Mouse (Mus musculus) neutrophil, adult 65 days (primary cell): ENCODE results near the gene Btbd2. TPM values are rescaled to one million over a fixed set of nuclear protein-coding genes. Genes with fewer than 3 reads are reported as not detected.

Experiments
- total RNA-seq: library from RNA; stranded (reverse); gene quantifications from 2 replicates; pipeline ENCODE4 v1.2.4, GENCODE M21; 2023

The Btbd2 gene
- 12.4 and 15.2 TPM in 2 replicates for total RNA-seq

DNA sequence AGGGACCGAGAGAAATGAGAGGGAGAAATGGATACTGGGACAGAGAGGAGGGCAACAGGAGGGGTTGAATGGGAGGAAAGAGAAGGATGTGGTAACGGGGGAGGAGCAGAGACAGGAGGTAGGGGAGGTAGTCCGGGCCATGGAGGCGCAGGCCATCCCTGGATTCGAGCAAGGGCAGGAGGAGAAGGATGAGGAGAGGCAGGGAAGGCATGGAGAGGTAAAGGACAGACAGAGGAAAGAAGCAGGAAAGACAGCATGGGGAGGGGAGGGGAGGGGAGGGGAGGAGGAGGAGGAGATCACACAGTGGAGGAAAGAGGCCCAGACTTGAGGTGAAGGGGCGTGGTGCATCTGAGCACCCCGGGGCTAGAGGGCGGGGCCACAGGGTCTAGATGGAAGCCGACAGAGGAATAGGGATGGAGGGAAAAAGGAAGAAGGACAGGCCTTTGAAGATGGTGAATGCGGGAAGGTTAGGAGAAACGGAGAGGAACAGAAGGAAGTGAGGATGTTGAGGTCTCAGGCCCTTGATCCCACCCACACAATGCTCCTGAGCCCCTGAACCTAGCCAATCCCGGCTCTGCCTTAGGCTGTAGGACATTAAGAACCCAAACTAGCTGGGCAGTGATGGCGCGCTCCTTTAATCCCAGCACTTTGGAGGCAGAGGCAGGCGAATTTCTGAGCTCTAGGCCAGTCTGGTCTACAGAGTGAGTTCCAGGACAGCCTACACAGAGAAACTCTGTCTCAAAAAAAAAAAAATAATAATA, at the start of gene Btbd2:
Gene Btbd2 (minus strand): TSS at position 209 of the 761 bp plus-strand sequence.

DNA sequence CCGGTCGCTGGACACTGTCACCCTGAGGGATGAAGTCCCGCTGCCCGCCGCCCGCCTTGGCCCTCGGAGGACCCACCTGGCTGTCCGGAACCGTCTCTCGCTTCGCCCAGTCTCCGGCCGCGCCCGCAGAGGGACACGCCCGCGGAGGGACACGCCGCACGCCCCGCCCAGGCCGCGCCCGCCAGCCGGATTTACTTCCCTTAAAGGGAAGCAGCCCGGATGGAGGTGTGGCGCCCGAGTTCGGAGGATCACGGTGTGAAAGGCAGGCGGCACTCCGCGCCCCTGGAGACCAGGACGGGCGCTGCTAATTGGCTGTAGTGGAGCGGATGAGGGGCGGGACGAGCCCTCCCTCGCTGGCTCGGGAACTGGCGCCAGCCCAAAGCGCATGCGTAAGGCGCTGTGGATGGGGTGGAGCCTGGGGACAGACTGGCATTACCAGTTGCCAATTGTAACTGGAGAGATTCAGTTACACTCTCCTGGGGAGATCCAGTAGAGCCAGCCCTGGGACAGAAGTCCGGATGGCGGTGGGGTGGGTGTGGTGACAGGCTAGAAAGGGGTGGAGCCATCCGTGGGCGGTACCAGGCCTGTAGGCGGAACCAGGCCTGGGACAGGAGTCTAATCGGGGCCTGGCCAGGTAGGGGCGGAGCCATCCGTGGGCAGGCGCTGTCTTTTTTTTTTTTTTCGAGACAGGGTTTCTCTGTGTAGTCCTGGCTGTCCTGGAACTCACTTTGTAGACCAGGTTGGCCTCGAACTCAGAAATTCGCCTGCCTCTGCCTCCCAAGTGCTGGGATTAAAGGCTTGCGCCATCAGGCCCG, 45.1 kb upstream of the Btbd2 start, which contains the start of the genes Mob3a and Izumo4:
Gene Mob3a (minus strand): TSS at position 257 of the 815 bp plus-strand sequence.
Gene Izumo4 (plus strand): TSS at position 464 of the 815 bp plus-strand sequence.

DNA sequence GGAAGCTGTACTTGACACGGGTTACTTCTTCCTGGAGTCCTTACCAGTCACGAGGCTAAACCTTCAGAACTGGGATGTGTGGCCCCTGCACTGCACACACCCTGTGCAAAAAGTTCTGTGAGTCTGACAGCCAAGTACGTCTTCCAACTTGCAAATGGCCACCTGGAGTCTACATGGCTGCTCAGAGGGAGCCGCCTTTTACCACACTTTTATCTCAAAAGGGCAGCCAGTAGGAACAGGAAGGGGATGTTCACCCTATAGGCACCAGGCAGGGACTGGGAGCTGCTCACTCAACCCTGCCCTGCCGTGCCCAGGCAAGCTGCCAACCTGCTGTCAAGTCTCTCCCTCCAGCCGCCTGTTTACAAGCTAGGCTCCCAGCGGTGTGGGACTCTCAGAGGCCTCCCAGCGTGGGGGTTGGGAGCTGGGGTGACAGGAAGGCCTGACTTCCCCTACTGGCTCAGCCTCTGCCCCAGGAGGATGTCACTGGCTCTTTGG, 21.1 kb upstream of the Btbd2 start, which contains the start of gene Mknk2:
Gene Mknk2 (minus strand): TSS at position 171 of the 495 bp plus-strand sequence.

DNA sequence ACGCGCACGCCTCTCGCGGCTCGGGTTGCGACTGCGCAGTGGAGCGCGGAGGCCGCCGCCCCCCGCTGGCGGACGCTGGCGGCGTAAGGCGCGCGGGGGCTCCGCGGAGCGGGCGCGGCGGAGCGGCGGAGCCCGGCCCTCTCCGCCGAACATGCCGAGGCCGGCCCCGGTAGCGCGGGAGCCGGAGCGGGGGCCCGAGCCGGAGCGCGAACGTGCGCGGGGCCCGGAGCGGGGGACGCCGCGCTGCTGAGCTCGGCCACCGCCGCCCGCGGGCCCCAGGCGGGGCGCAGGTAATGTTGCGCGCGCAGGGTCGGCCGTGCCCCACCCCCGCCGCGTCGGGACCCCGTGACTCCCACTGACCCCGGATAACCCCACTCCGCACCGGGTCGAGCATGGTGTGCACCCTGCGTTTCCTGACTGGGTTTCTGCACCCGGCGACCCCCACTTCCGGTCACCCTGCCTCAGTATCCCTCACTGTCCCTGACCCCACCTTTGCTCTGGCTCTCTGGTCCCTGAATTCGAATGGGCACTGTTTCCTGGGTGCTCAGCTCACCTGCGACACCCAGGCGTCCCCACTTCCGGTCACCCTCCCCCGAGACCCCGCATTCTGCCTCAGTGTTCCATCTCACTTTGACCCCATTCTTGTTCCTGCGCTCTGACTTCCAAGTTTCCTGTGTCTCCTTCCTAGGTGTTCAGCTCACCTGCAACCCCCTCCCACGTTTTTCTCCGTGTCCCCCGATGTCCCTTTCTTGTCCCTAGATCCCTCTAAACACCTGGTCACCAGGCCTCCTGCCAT, 34.0 kb downstream of the Btbd2 start, which contains the start of gene Csnk1g2:
Gene Csnk1g2 (plus strand): TSS at position 178 of the 796 bp plus-strand sequence.

DNA sequence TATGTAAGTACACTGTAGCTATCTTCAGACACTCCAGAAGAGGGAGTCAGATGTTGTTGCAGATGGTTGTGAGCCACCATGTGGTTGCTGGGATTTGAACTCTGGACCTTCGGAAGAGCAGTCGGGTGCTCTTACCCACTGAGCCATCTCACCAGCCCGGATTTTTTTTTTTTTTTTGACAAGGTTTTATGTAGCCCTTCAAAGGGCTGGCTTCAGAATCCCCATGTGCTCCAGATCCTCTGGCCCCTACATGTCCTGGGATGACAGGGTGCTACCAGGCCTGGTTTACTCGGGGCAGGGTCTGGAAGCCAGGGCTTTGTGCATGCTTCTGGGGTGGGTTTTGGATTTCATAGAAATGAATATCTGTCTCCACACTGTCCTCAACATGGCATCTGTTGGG, 51.1 kb downstream of the Btbd2 start, which contains the start of gene Gm49322:
Gene Gm49322 (plus strand): TSS at position 301 of the 400 bp plus-strand sequence.

DNA sequence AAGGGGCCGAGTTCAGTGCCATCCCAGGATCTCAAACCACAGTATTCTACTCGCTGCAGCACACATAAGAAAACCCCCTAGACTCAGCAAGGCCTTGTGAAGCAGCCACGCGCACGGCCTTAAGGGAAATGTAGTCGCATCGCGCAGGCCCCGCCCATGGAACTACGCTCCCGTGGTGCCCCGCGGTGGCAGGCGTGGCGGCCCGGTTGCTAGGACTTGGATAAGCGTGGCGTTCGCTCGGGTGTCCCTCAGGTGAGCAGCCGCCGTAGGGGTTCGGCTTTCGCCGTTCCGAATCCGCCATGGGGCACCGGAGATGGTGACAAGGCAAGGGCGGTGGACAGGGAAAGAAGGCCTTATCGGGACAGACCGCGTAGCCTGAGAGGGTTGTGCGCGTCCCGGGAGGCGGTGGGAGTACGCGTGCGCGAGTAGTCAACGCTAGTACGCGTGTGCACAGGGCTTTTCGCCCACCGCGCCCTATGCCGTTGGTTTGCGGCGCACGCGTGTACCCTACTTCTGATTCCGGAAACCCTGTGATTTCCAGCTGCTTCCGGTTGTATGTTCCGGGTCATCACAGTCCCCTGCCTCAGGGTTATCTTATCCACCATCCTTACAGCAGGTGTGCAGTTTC, 54.1 kb downstream of the Btbd2 start, which contains the start of the genes Scamp4 and Adat3:
Gene Scamp4 (plus strand): TSS at position 175 of the 628 bp plus-strand sequence.
Gene Adat3 (plus strand): TSS at position 183 of the 628 bp plus-strand sequence.

Other genes starting within 250 kb of the Btbd2 start
- gene Tcf3, start 223.4 kb downstream of the Btbd2 start, total RNA-seq, result 40.0 and 42.1 TPM in 2 replicates
- not detected in 2 replicates for gene Onecut3, start 162.2 kb downstream of the Btbd2 start, total RNA-seq
- gene Atp8b3, start 117.9 kb downstream of the Btbd2 start, total RNA-seq, result not detected in 2 replicates
- 87.8 and 112 TPM in 2 replicates for gene Rexo1, start 95.5 kb downstream of the Btbd2 start, total RNA-seq
- 5.7 and 7.0 TPM in 2 replicates for gene Klf16, start 79.8 kb downstream of the Btbd2 start, total RNA-seq
- gene Abhd17a, start 66.7 kb downstream of the Btbd2 start, total RNA-seq, result 34.9 and 41.1 TPM in 2 replicates
- 6.9 and 8.2 TPM in 2 replicates for gene Scamp4, start 54.2 kb downstream of the Btbd2 start, total RNA-seq
- gene Adat3, start 54.2 kb downstream of the Btbd2 start, total RNA-seq, result 0.98 and 2.0 TPM in 2 replicates
- 0.77 and 0.98 TPM in 2 replicates for gene Gm49322, start 51.0 kb downstream of the Btbd2 start, total RNA-seq
- gene Csnk1g2, start 34.2 kb downstream of the Btbd2 start, total RNA-seq, result 101 and 129 TPM in 2 replicates
- gene Mknk2, start 21.0 kb upstream of the Btbd2 start, total RNA-seq, result 181 and 193 TPM in 2 replicates
- gene Mob3a, start 44.9 kb upstream of the Btbd2 start, total RNA-seq, result 140 and 155 TPM in 2 replicates
- 8.4 and 14.1 TPM in 2 replicates for gene Izumo4, start 45.1 kb upstream of the Btbd2 start, total RNA-seq
- 99.7 and 123 TPM in 2 replicates for gene Ap3d1, start 85.2 kb upstream of the Btbd2 start, total RNA-seq
- 21.3 and 32.2 TPM in 2 replicates for gene Dot1l, start 98.1 kb upstream of the Btbd2 start, total RNA-seq
- 39.7 and 47.3 TPM in 2 replicates for gene Sf3a2, start 141.1 kb upstream of the Btbd2 start, total RNA-seq
- gene Plekhj1, start 141.6 kb upstream of the Btbd2 start, total RNA-seq, result 62.9 and 84.6 TPM in 2 replicates
- gene Amh, start 148.2 kb upstream of the Btbd2 start, total RNA-seq, result 0.77 and 1.2 TPM in 2 replicates
- gene Jsrp1, start 156.4 kb upstream of the Btbd2 start, total RNA-seq, result not detected in 2 replicates
- gene Oaz1, start 169.6 kb upstream of the Btbd2 start, total RNA-seq, result 506 and 673 TPM in 2 replicates
- not detected in 2 replicates for gene Lingo3, start 187.0 kb upstream of the Btbd2 start, total RNA-seq
- 10.1 and 19.3 TPM in 2 replicates for gene Lsm7, start 198.1 kb upstream of the Btbd2 start, total RNA-seq
- 14.0 and 15.8 TPM in 2 replicates for gene Sppl2b, start 198.2 kb upstream of the Btbd2 start, total RNA-seq
- gene Tmprss9, start 214.8 kb upstream of the Btbd2 start, total RNA-seq, result not detected in 2 replicates
- gene Timm13, start 243.9 kb upstream of the Btbd2 start, total RNA-seq, result 35.2 and 38.8 TPM in 2 replicates